Mouse (Mus musculus) heart, adult 18-20 months (tissue): ENCODE data around the gene Fdxr. TPM values are rescaled to one million over a fixed set of nuclear protein-coding genes. Genes with fewer than 3 reads are reported as not detected.

Source experiments
- DNase-seq, 2 experiments: peaks; one replicate each; pipeline ENCODE4 v3.0.0; 2021 to 2022; ENCODE audit warnings: mixed read lengths in 1 of 2
- long read RNA-seq, 2 experiments: library from polyadenylated mRNA; stranded (forward); transcript quantifications; one replicate each; pipeline ENCODE4 v2.0.0; 2021
- total RNA-seq, 2 experiments: library from RNA; stranded (reverse); gene quantifications; 2 replicates each; pipeline ENCODE4 v1.2.3; 2021

Fdxr gene
- total RNA-seq: 10 to 100 TPM in 1 of 2 experiments, 1 to 10 TPM in 1; 9.8 to 10.1 TPM
- long read RNA-seq, experiment 1, transcript Fdxr-201 (12 exons, 1,948 nt): major isoform, 12 of 15 reads
- long read RNA-seq, experiment 1, partial matches to known transcripts: 1 of 15 reads
- long read RNA-seq, experiment 1, other reads (novel, unspliced or antisense): 2 of 15 reads
- long read RNA-seq, experiment 2, partial matches to known transcripts: 0 of 6 reads
- long read RNA-seq, experiment 2, other reads (novel, unspliced or antisense): 2 of 6 reads

- peak; percentile 100 for DNase-seq
Observed at GRCm38 (mm10) chr11:115276780-115277603, at the start of gene Fdxr. Gene Fdxr (minus strand): TSS chr11:115277050.

GRCm38 (mm10) chr11:115323354-115323753 lies 46.5 kb upstream of the Fdxr start:
- no peak for DNase-seq

- peak in 1 of 2 experiments; percentile 71 for DNase-seq
Observed at GRCm38 (mm10) chr11:115321906-115322693, 45.2 kb upstream of the Fdxr start, which contains the start of gene Ush1g. Gene Ush1g (minus strand): TSS chr11:115322041.

DNA sequence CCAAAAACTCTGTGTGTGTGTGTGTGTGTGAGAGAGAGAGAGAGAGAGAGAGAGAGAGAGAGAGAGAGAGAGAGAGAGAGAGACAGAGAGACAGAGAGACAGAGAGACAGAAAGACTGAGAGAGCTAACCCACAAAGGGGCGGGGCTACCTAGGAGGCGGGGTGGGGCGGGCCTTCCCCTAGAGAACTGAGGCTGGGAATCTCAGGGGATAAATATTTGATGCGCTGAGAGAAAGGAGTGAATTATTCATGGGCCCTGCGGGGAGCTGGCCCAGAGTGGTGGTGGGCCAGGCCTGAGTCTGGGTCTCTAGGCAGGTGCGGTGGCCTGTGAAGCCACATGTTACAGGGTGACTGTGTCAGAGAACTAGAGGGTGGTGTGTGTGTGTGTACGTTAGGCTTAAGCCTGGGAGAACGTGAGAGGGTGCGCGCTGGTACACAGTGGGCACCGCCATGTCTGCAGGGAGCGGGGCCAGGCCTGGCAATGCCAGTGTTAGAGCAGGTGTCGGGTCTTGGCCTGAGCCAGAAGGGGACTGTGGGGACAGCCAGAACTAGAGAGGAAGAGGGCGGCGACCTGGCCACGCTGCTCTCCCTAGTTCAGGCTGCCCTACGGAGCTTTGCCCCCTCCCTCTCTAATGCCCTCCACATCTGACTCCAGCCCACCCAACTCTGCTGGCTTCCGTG lies 43.0 kb upstream of the Fdxr start:
- DNase-seq: no peak

DNA sequence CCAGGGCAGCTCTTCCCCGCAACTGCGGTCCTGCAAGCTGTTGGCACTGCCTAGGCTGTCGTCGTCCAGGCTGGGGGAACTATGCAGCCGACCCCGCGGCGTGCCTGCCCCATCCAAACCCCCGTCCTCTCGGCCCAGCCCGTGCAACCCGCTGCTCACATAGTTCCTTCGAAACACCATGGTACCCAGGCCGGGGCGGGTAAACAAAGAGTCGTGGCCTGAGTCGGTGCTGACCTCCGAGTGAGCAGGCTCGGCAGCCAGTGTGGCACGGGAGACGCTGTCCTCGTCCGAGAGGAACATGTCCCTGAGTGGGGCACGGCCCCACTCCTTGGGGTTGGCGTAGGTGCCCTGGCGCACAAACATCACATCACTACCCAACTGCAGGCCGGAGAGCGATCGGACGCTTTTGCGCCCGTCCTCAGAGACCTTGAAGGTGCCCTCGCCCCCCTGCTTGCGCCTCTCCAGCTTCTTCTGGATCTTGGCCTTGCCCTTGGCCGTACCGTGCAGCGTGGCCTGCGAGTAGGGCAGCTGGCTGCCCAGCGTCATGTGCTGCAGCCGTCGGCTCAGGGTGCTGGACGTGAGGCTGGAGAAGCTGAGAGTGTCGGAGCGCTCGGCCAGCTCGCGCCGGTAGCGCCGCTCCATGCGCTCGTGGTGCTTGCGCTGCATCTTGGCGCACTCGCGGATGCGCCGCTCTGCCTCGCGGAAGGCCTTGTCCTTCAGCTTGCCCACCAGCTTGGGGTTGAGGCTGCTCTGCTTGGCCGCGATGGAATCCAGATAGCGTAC lies 41.6 kb upstream of the Fdxr start:
- DNase-seq: no peak

- DNase-seq: no peak
Observed at GRCm38 (mm10) chr11:115317204-115317603, 40.4 kb upstream of the Fdxr start.

- no peak for DNase-seq
Observed at GRCm38 (mm10) chr11:115314249-115314648, 37.4 kb upstream of the Fdxr start.

DNA sequence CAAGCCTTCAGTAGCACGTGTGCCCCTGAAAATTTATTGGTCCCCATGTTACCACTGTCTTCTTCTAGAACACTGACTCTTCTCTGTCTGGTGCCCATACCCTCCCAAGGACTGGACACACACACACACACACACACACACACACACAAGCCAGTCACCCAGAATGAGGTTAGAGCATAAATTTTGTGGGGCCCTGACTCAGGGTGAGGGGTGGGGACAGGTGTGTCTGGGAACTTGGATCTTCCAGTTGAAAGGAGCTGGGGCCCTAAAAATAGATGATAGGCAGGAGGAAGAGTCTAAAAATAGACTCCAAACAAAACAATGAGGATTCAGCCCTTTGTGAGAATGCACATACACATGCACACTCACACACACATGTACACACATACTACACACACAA lies 31.9 kb upstream of the Fdxr start:
- no peak for DNase-seq

DNA sequence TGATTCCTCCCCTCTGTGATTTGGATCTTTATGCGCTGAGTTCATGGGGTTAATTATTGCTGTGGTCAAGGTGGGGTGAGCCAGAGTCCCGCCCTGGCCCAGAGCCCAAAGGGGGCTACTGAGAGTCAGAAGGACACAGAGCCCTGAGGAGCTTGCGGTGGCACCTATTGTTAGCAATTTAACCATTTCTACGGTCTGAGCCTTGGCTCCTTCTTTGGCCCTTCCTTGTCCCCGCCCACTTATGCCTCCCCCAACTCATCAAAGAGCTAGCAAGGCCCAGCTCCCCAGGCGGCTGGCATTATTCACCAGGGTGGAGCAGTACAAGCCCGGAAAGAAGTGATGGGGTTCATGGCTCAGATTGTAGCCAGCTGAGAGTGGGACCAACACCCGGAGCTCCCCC lies 30.0 kb upstream of the Fdxr start, which contains the start of gene Otop2:
Gene Otop2, plus strand, starts transcription at position 301 of the 400 bp plus-strand sequence.
- DNase-seq: no peak

DNA sequence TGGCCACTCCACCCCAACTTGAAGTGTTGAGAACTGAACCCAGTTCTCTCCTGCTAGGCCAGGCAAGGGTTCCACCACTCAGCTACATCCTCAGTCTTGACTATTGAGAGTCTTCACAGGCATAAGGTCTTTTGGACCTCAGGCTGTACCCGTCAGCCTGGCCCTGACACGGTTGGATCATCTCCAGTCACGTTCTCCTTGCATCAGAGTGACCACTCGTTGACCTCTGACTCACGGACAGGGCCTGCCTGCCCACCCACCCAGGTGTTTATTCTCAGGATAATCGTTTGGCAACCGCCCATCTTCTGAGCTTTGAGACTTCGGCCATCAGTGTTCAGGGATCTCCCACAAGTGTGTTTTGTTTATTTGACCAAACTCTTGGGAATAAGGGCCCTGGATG lies 26.3 kb upstream of the Fdxr start:
- DNase-seq: no peak

- DNase-seq: no peak
Observed at GRCm38 (mm10) chr11:115301351-115301750, 24.5 kb upstream of the Fdxr start.

DNA sequence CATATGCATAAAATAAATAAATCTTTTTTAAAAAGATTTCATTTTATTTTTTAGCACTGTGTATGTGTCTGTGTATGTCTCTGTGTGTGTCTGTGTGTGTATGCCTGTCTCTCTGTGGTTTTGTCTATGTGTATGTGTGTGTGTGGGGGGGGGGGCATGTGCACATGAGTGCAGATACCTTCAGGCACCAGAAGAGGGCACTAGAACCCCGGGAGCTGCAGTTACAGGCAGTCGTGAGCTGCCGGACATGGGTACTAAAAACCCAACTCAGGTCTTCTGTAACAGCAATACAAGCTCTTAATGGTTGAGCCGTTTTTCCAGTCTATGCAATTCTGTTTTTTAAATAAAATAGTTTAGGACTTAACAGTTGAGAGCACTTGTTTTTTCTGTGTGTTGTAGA lies 23.9 kb upstream of the Fdxr start:
- no peak for DNase-seq

- no peak for DNase-seq
Observed at GRCm38 (mm10) chr11:115298160-115298559, 21.3 kb upstream of the Fdxr start.

GRCm38 (mm10) chr11:115297214-115297826 lies 20.5 kb upstream of the Fdxr start, which contains the start of gene Fads6:
Gene Fads6 (minus strand): TSS chr11:115297663.
- DNase-seq: peak; percentile 69 to 72

GRCm38 (mm10) chr11:115296471-115297210 lies 19.8 kb upstream of the Fdxr start:
- DNase-seq: no peak

DNA sequence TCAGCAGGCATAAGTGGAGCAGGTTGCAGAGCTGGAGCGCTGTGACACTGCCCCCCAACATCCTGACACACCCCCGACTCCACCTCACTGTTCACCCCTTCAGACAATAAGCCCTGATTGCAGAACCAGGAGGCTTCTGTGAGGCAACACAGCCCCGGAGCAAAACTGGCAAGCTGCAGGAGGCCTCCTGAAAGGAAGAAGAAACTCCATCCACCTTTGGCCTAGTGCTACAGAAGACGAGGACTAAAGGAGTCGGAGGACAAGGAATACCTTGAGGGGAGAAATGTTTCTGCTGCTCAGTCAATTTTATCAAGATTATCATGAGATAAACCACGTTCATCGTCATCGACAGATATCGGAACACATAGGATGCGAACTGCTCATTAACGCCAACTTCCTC lies 19.1 kb upstream of the Fdxr start:
- DNase-seq: no peak

GRCm38 (mm10) chr11:115292631-115293375 lies 16.0 kb upstream of the Fdxr start:
- DNase-seq: no peak

DNA sequence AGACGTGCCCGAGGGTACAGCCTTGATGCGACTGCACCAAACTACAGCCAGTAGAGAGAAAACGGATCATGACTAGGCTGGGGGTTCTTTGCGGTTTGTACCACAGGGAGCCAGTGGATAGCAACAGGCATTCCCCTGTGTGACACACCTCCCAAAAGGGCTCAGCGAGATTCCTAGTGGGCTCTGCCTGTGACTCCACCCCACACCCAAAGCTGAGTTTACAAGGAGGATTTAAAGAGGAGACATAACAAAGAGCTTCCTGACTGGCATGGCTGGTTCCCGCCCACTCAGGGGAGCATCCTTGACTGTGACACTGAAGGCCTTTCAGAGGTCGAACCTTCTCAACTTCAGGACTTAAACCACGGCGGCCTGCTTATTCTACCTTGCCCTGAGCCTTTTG lies 14.7 kb upstream of the Fdxr start:
- DNase-seq: no peak

GRCm38 (mm10) chr11:115290919-115291318 lies 14.1 kb upstream of the Fdxr start:
- DNase-seq: peak; percentile 91 to 92
